Mouse (Mus musculus): ENCODE data around the gene Tmem117. TPM values are rescaled to one million over a fixed set of nuclear protein-coding genes. Genes with fewer than 3 reads are reported as not detected.

Gene Tmem117
- polyA plus RNA-seq, 1 experiment = 9.1 TPM

DNA sequence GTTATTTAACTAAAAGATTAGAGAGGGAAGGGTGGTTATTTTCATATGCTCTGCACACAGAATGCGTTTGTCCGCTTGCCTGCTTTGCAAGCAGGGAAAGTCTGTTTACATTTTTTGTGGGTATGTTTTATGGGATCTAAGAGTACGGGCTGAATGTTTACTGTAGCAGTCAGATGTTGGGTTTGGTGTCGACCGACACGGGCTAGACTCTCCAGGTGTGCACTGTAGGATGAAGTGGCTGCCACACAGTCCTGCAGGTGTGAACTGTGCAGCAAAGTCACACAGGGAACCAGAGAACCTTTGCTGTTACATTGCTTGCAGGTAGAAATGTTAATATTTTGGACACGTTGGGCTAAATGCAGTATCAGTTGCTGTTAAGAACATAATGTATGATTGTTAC, 31.9 kb downstream of the Tmem117 start:
- H3K27me3 ChIP-seq (ENCODE audit: control insufficient read depth, insufficient read depth, low read length) = no peaks in the 10 kb centered on the region
- H3K4me1 ChIP-seq (ENCODE audit: control insufficient read depth, insufficient read depth, low read length) = peaks cover 7% of the 10 kb centered on the region
- 83% methylated on average over 7 of the region's 7 CpGs for WGBS
- TF ChIP-seq CTCF (IDR thresholded peaks at IDR 0.05; ENCODE audit: borderline replicate concordance, insufficient read depth, low read depth, low read length) = no peak
- no peak for TF ChIP-seq POLR2A (IDR thresholded peaks at IDR 0.05; ENCODE audit: borderline replicate concordance, insufficient read depth, low read length)
- no peak for DNase-seq
- no peak overlapping the region for H3K4me3 ChIP-seq (replicated peaks; ENCODE audit: insufficient read depth, low read depth, low read length)
- no peak overlapping the region for H3K27ac ChIP-seq (ENCODE audit: insufficient read depth, low read length)

GRCm38 (mm10) chr15:94661398-94661797, 32.4 kb downstream of the Tmem117 start:
- Histone ChIP-seq H3K27ac (ENCODE audit: insufficient read depth, low read length) (no peak overlapping the region), H3K4me1 (ENCODE audit: control insufficient read depth, insufficient read depth, low read length) (peaks cover 7% of the 10 kb centered on the region), H3K27me3 (ENCODE audit: control insufficient read depth, insufficient read depth, low read length) (no peaks in the 10 kb centered on the region), H3K4me3 (replicated peaks; ENCODE audit: insufficient read depth, low read depth, low read length) (no peak overlapping the region)
- no peak for TF ChIP-seq POLR2A (IDR thresholded peaks at IDR 0.05; ENCODE audit: borderline replicate concordance, insufficient read depth, low read length)
- peak; percentile 10; the same call in 1 of the 2 replicates for TF ChIP-seq CTCF (IDR thresholded peaks at IDR 0.05; ENCODE audit: borderline replicate concordance, insufficient read depth, low read depth, low read length)
- WGBS = 25% methylated on average over 9 of the region's 9 CpGs
- peak in 1 of 2 experiments; percentile 42 for DNase-seq

DNA sequence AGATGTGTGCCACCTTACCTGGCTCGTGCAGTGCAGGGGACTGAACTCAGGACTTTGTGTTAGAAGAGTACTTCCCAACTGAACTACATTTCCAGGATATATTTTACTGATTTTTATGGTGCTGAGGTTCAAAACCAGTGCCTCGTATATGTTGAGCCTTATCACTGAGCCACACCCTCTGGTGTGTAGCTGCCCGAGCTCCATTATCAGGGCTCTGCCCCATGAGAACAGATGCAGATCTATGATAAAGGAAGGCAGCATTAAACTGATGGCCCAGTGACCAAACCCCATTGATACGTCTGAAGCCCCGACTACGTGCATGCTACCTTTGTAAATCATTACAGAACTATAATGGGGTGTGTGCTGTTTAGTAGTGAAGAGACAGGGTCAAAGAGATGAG, 35.6 kb downstream of the Tmem117 start:
- H3K4me1 ChIP-seq (ENCODE audit: control insufficient read depth, insufficient read depth, low read length) = no peaks in the 10 kb centered on the region; the same call in 1 of the 2 replicates

GRCm38 (mm10) chr15:94681135-94681534, 52.1 kb downstream of the Tmem117 start:
- Histone ChIP-seq H3K4me3 (replicated peaks; ENCODE audit: insufficient read depth, low read depth, low read length) (no peak overlapping the region), H3K27ac (ENCODE audit: insufficient read depth, low read length) (no peak overlapping the region), H3K27me3 (ENCODE audit: control insufficient read depth, insufficient read depth, low read length) (no peaks in the 10 kb centered on the region), H3K4me1 (ENCODE audit: control insufficient read depth, insufficient read depth, low read length) (peaks cover 5% of the 10 kb centered on the region; the same call in 1 of the 2 replicates)
- no peak for DNase-seq
- 83% methylated on average over 3 of the region's 3 CpGs for WGBS
- TF ChIP-seq POLR2A (IDR thresholded peaks at IDR 0.05; ENCODE audit: borderline replicate concordance, insufficient read depth, low read length) = no peak
- TF ChIP-seq CTCF (IDR thresholded peaks at IDR 0.05; ENCODE audit: borderline replicate concordance, insufficient read depth, low read depth, low read length) = no peak

More for the DNA sequence above, 35.6 kb downstream of the Tmem117 start:
- TF ChIP-seq CTCF (IDR thresholded peaks at IDR 0.05; ENCODE audit: borderline replicate concordance, insufficient read depth, low read depth, low read length) (no peak), POLR2A (IDR thresholded peaks at IDR 0.05; ENCODE audit: borderline replicate concordance, insufficient read depth, low read length) (no peak)
- H3K27ac ChIP-seq (ENCODE audit: insufficient read depth, low read length) = no peak overlapping the region
- H3K4me3 ChIP-seq (replicated peaks; ENCODE audit: insufficient read depth, low read depth, low read length) = no peak overlapping the region
- no peak for DNase-seq
- WGBS = 96% methylated on average over 6 of the region's 6 CpGs
- H3K27me3 ChIP-seq (ENCODE audit: control insufficient read depth, insufficient read depth, low read length) = no peaks in the 10 kb centered on the region

DNA sequence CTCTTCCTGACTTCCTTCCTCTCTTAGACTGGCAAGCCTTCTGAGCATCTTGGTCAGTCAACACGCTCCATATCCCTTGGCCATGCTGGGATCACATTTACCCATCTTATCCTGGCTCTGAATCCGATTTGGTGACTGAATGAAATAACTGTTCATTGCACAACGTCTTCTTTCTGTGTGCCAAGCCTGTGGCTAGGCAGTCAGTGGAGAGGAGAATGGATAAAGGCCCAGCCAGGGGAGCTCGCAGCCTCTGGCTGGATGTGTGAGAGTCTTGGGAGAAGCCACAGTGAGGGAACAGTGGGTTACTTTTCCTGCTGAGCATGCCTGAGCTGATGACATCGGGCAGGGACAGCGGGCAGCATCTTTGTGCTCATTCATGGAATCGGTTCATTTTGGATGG, 55.2 kb downstream of the Tmem117 start:
- H3K4me1 ChIP-seq (ENCODE audit: control insufficient read depth, insufficient read depth, low read length) = peaks cover 5% of the 10 kb centered on the region; the same call in 1 of the 2 replicates
- H3K4me3 ChIP-seq (replicated peaks; ENCODE audit: insufficient read depth, low read depth, low read length) = no peak overlapping the region
- no peaks in the 10 kb centered on the region for H3K27me3 ChIP-seq (ENCODE audit: control insufficient read depth, insufficient read depth, low read length)
- DNase-seq = no peak
- WGBS = 30% methylated on average over 7 of the region's 7 CpGs
- TF ChIP-seq CTCF (IDR thresholded peaks at IDR 0.05; ENCODE audit: borderline replicate concordance, insufficient read depth, low read depth, low read length) = no peak
- no peak for TF ChIP-seq POLR2A (IDR thresholded peaks at IDR 0.05; ENCODE audit: borderline replicate concordance, insufficient read depth, low read length)
- H3K27ac ChIP-seq (ENCODE audit: insufficient read depth, low read length) = no peak overlapping the region

- Histone ChIP-seq H3K27ac (ENCODE audit: insufficient read depth, low read length) (no peak overlapping the region), H3K27me3 (ENCODE audit: control insufficient read depth, insufficient read depth, low read length) (no peaks in the 10 kb centered on the region), H3K4me3 (replicated peaks; ENCODE audit: insufficient read depth, low read depth, low read length) (no peak overlapping the region), H3K4me1 (ENCODE audit: control insufficient read depth, insufficient read depth, low read length) (peaks cover 5% of the 10 kb centered on the region; the same call in 1 of the 2 replicates)
- TF ChIP-seq POLR2A (IDR thresholded peaks at IDR 0.05; ENCODE audit: borderline replicate concordance, insufficient read depth, low read length) (no peak), CTCF (IDR thresholded peaks at IDR 0.05; ENCODE audit: borderline replicate concordance, insufficient read depth, low read depth, low read length) (no peak)
- 91% methylated on average over 7 of the region's 7 CpGs for WGBS
- no peak for DNase-seq
These were observed 58.1 kb downstream of the Tmem117 start for GRCm38 (mm10) chr15:94687176-94687575.

DNA sequence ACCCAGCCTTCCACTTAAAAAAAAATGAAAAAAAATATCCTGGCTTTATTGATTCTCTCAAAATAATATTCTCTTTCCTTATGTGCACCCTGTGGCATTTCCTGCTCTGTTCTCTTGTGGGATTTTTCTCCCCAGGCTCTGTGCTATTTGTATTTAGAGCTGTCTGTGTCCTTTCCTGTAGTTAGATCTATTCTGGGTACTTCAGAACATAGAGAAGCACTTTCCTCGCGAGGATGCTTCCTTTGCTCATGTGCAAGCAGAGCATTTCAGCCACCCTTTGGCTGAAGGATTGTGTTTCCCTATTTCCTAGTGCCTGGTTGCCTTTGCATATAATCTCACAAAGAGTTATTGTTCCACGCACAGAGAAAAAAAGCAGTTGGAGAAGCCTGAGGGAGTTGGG, 58.6 kb downstream of the Tmem117 start:
- 73% methylated on average over 3 of the region's 3 CpGs for WGBS
- H3K27ac ChIP-seq (ENCODE audit: insufficient read depth, low read length) = no peak overlapping the region
- no peak overlapping the region for H3K4me3 ChIP-seq (replicated peaks; ENCODE audit: insufficient read depth, low read depth, low read length)
- TF ChIP-seq POLR2A (IDR thresholded peaks at IDR 0.05; ENCODE audit: borderline replicate concordance, insufficient read depth, low read length) (no peak), CTCF (IDR thresholded peaks at IDR 0.05; ENCODE audit: borderline replicate concordance, insufficient read depth, low read depth, low read length) (no peak)
- DNase-seq = no peak
- no peaks in the 10 kb centered on the region for H3K27me3 ChIP-seq (ENCODE audit: control insufficient read depth, insufficient read depth, low read length)
- peaks cover 5% of the 10 kb centered on the region; the same call in 1 of the 2 replicates for H3K4me1 ChIP-seq (ENCODE audit: control insufficient read depth, insufficient read depth, low read length)

DNA sequence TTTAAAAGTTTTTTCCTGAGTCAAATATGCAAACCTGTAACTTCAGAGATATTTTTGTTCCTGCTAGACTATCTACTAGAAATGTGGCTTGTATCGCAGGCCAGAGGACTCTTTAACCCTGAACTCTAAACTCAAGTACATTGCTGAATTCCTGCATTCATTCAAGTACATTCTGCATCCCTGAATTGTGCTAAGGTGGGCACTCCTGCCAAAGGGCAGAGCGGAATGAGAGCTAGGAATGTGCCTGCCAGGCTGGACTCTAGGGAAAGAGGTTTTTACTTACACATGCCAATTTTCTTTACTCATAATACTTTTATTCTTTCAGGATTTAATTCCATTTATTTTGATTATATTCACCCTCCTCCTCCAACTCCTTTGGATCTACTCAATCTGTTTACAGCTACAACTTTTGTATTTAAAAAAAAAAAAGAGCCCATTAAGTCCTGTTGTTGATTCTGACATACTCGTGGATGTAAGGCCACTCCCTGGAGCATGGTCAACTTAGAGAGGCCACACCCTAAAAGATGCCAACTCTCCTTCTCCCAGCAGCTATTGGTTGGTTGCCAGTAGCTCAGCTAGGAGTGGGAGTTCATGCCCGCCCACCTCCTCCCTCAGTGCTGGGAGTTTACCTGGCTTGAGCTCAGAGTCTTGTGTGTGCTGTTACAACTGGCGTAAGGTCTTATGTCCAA, 60.3 kb downstream of the Tmem117 start:
- 71% methylated on average over 5 of the region's 5 CpGs for WGBS
- H3K27ac ChIP-seq (ENCODE audit: insufficient read depth, low read length) = no peak overlapping the region
- H3K27me3 ChIP-seq (ENCODE audit: control insufficient read depth, insufficient read depth, low read length) = no peaks in the 10 kb centered on the region
- no peak for TF ChIP-seq CTCF (IDR thresholded peaks at IDR 0.05; ENCODE audit: borderline replicate concordance, insufficient read depth, low read depth, low read length)
- no peak for TF ChIP-seq POLR2A (IDR thresholded peaks at IDR 0.05; ENCODE audit: borderline replicate concordance, insufficient read depth, low read length)
- H3K4me1 ChIP-seq (ENCODE audit: control insufficient read depth, insufficient read depth, low read length) = peaks cover 1% of the 10 kb centered on the region; the same call in 1 of the 2 replicates
- no peak overlapping the region for H3K4me3 ChIP-seq (replicated peaks; ENCODE audit: insufficient read depth, low read depth, low read length)
- no peak for DNase-seq

All from cerebellum, adult 2 months (tissue).